Mouse (Mus musculus) MEL (cell line): ENCODE results near the gene Klhdc2. TPM values are rescaled to one million over a fixed set of nuclear protein-coding genes. Genes with fewer than 3 reads are reported as not detected.

Experiments used
- DNase-seq: peaks from one replicate; pipeline ENCODE4 v3.0.0; 2011; ENCODE audit warnings: low read depth, low spot score
- H3K27ac ChIP-seq: 2 replicates; pipeline ENCODE4 v1.5.1; 2012; ENCODE audit warnings: low read depth, mild to moderate bottlenecking, control low read depth, low read length, moderate library complexity; ENCODE audit not compliant: control insufficient read depth
- H3K27me3 ChIP-seq, 2 experiments: fragments of 150-350 bp in 1 of 2; sonication (generic) in 1 of 2; 2 replicates each; pipeline ENCODE4 v1.6.1; 2012; ENCODE audit warnings: low read length in 2 of 2, mild to moderate bottlenecking in 2 of 2, improper control_type of control experiment in 1 of 2, moderate library complexity in 1 of 2; ENCODE audit not compliant: insufficient read depth in 2 of 2, control insufficient read depth in 1 of 2
- H3K36me3 ChIP-seq, 2 experiments: 2 replicates each; pipeline ENCODE4 v1.6.1; 2012 to 2014; ENCODE audit warnings: low read length in 2 of 2, improper control_type of control experiment in 1 of 2, inconsistent platforms in 1 of 2, mild to moderate bottlenecking in 1 of 2; ENCODE audit not compliant: insufficient read depth in 2 of 2, control insufficient read depth in 1 of 2
- H3K4me1 ChIP-seq, 2 experiments: fragments of 150-350 bp in 1 of 2; sonication (generic) in 1 of 2; 2 replicates each; pipeline ENCODE4 v1.6.1; 2012; ENCODE audit warnings: low read length in 2 of 2, improper control_type of control experiment in 1 of 2, mild to moderate bottlenecking in 1 of 2; ENCODE audit not compliant: insufficient read depth in 2 of 2, control insufficient read depth in 1 of 2
- H3K4me3 ChIP-seq, 2 experiments: fragments of 150-350 bp in 1 of 2; sonication (generic) in 1 of 2; 2 replicates each; pipeline ENCODE4 v1.5.1; 2012; ENCODE audit warnings: low read depth in 2 of 2, low read length in 2 of 2, mild to moderate bottlenecking in 2 of 2, moderate library complexity in 2 of 2, control low read depth in 1 of 2, improper control_type of control experiment in 1 of 2; ENCODE audit not compliant: control insufficient read depth in 1 of 2, insufficient read depth in 1 of 2
- H3K79me2 ChIP-seq: 2 replicates; pipeline ENCODE4 v1.6.1; 2012; ENCODE audit warnings: mild to moderate bottlenecking, low read length, moderate library complexity; ENCODE audit not compliant: control insufficient read depth, poor library complexity, insufficient read depth
- H3K9ac ChIP-seq: 2 replicates; pipeline ENCODE4 v1.6.1; 2012; ENCODE audit warnings: low read depth, mild to moderate bottlenecking, control low read depth, low read length, moderate library complexity; ENCODE audit not compliant: control insufficient read depth, poor library complexity, severe bottlenecking
- H3K9me3 ChIP-seq: fragments of 150-350 bp; sonication (generic); replicated peaks from 2 replicates; pipeline ENCODE4 v1.6.1; 2012; ENCODE audit warnings: mild to moderate bottlenecking, low read length, improper control_type of control experiment, moderate library complexity; ENCODE audit not compliant: insufficient read depth
- BHLHE40 ChIP-seq: IDR thresholded peaks from 2 replicates; pipeline ENCODE4 v1.6.1; 2012; ENCODE audit warnings: low read depth, mild to moderate bottlenecking, inconsistent platforms, low read length, improper control_type of control experiment, borderline replicate concordance
- CHD2 ChIP-seq: IDR thresholded peaks from 2 replicates; pipeline ENCODE4 v1.6.1; 2011; ENCODE audit warnings: low read length, improper control_type of control experiment
- CTCF ChIP-seq, 3 experiments: IDR thresholded peaks in 2 of 3; conservative IDR thresholded peaks in 1 of 3; 2 replicates each; pipeline ENCODE4 v1.5.1; 2011 to 2012; ENCODE audit warnings: low read length in 3 of 3, low read depth in 2 of 3, mild to moderate bottlenecking in 2 of 3, improper control_type of control experiment in 1 of 3, inconsistent platforms in 1 of 3, mixed read lengths in 1 of 3, moderate library complexity in 1 of 3; ENCODE audit not compliant: control insufficient read depth in 1 of 3, insufficient read depth in 1 of 3, poor library complexity in 1 of 3, severe bottlenecking in 1 of 3
- ELF1 ChIP-seq: IDR thresholded peaks from 2 replicates; pipeline ENCODE4 v1.6.1; 2014; ENCODE audit warnings: low read depth, mild to moderate bottlenecking, inconsistent platforms, low read length, improper control_type of control experiment, moderate library complexity
- MAX ChIP-seq: IDR thresholded peaks from 2 replicates; pipeline ENCODE4 v1.6.1; 2011; ENCODE audit warnings: low read length, improper control_type of control experiment
- MYB ChIP-seq: IDR thresholded peaks from 2 replicates; pipeline ENCODE4 v1.6.1; 2011; ENCODE audit warnings: mild to moderate bottlenecking, low read depth, low read length, improper control_type of control experiment
- POLR2AphosphoS5 ChIP-seq: IDR thresholded peaks from 2 replicates; pipeline ENCODE4 v1.6.1; 2012; ENCODE audit warnings: low read depth, borderline replicate concordance, mild to moderate bottlenecking, inconsistent platforms, low read length, moderate library complexity, mixed read lengths
- RCOR1 ChIP-seq: IDR thresholded peaks from 2 replicates; pipeline ENCODE4 v1.6.1; 2012; ENCODE audit warnings: low read depth, mild to moderate bottlenecking, inconsistent platforms, low read length, improper control_type of control experiment
- TBP ChIP-seq: IDR thresholded peaks from 2 replicates; pipeline ENCODE4 v1.8.0; 2011; ENCODE audit warnings: low read depth, low read length, improper control_type of control experiment
- ZC3H11A ChIP-seq: IDR thresholded peaks from 2 replicates; pipeline ENCODE4 v1.6.1; 2012; ENCODE audit warnings: low read depth, mild to moderate bottlenecking, inconsistent platforms, low read length, improper control_type of control experiment
- polyA plus RNA-seq, 2 experiments: library from polyadenylated mRNA; stranded (reverse) in 1 of 2; unstranded in 1 of 2; fragments of >175 nt in 1 of 2; fragments of >200 nt in 1 of 2; gene quantifications; 2 replicates each; pipeline versions ENCODE4 v1.2.1 to v1.2.4; 2012; ENCODE audit warnings: low replicate concordance in 2 of 2, low read depth in 1 of 2; ENCODE audit not compliant: insufficient read length in 2 of 2, insufficient read depth in 1 of 2, missing spikeins in 1 of 2
- total RNA-seq: library from RNA; depleted of rRNA; stranded (reverse); fragments of 300-350 nt; gene quantifications from 2 replicates; pipeline ENCODE4 v1.2.3, GENCODE M21; 2012; rRNA removed

Gene Klhdc2
- total and polyA plus RNA-seq, 3 experiments, result 48.5 to 154 (median 51.7) TPM

DNA sequence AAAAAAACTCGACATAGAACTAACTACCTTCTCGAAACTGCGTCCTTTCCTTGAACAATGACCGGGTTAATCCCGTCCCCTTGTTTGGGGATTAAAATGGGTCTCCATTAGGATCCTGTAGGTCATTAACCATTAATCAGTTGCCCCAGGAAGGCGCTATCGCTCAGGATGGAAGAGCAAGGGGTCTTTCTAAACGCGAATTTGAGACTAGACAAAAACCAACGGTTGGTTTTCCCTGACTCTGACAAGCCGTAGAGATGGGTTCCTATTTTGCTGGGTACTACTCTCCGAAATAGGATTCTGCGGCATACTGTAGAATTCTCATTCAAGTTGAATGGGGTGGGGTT lies 60.8 kb downstream of the Klhdc2 start:
- H3K4me3 ChIP-seq, result peak overlapping the region; percentile 96 to 97
- no peak for DNase-seq
- peak overlapping the region; percentile 96 for H3K9ac ChIP-seq
- H3K27ac ChIP-seq, result peak overlapping the region; percentile 69
- H3K9me3 ChIP-seq, result no peaks in the 10 kb centered on the region
- peaks cover 18% of the 10 kb centered on the region for H3K79me2 ChIP-seq
- peaks cover 5 to 11% of the 10 kb centered on the region in 2 experiments for H3K36me3 ChIP-seq
- TF ChIP-seq POLR2AphosphoS5, result no peak
- peak; percentile 66; the same call in 1 of the 2 replicates for TF ChIP-seq MYB
- TF ChIP-seq CHD2, result no peak
- TF ChIP-seq MAX, result peak; percentile 34; the same call in 1 of the 2 replicates
- no peak for TF ChIP-seq BHLHE40
- TF ChIP-seq RCOR1, result no peak
- TF ChIP-seq TBP, result peak; percentile 26
- no peak for TF ChIP-seq ELF1
- TF ChIP-seq ZC3H11A, result no peak
- TF ChIP-seq CTCF (IDR thresholded peaks at IDR 0.05 in 2 of 3, conservative IDR thresholded peaks at IDR 0.05 in 1 of 3; ENCODE audit: control insufficient read depth in 1 of 3, insufficient read depth in 1 of 3, low read depth in 2 of 3, low read length in 3 of 3, poor library complexity in 1 of 3, severe bottlenecking in 1 of 3), result peak in 1 of 3 experiments; percentile 13; a peak in 1 of 6 replicates
- no peaks in the 10 kb centered on the region for H3K27me3 ChIP-seq
- peaks cover 0 to 7% of the 10 kb centered on the region in 2 experiments; a peak in 3 of 4 replicates for H3K4me1 ChIP-seq

Other genes with a start within 250 kb of the Klhdc2 start
- gene Rps29, start 137.5 kb upstream of the Klhdc2 start, total RNA-seq, result 4,641 and 5,133 TPM in 2 replicates
- gene Rps29, start 137.5 kb upstream of the Klhdc2 start, polyA plus RNA-seq, result 1,000 to 10,000 TPM in 1 of 2 experiments, 100 to 1,000 TPM in 1; 450 to 1,410 TPM
- gene Lrr1, start 127.9 kb upstream of the Klhdc2 start, total RNA-seq, result 10.2 and 14.1 TPM in 2 replicates
- 10 to 100 TPM in 1 of 2 experiments, not detected in 1; 23.1 TPM for gene Lrr1, start 127.9 kb upstream of the Klhdc2 start, polyA plus RNA-seq
- 1,318 and 1,322 TPM in 2 replicates for gene Rpl36al, start 112.6 kb upstream of the Klhdc2 start, total RNA-seq
- gene Rpl36al, start 112.6 kb upstream of the Klhdc2 start, polyA plus RNA-seq, result 100 to 1,000 TPM in 1 of 2 experiments, not detected in 1; 696 TPM
- gene Mgat2, start 112.5 kb upstream of the Klhdc2 start, total RNA-seq, result 43.3 and 65.3 TPM in 2 replicates
- 10 to 100 TPM in 1 of 2 experiments, not detected in 1; 40.9 TPM for gene Mgat2, start 112.5 kb upstream of the Klhdc2 start, polyA plus RNA-seq
- gene Gm49383, start 99.6 kb upstream of the Klhdc2 start, total RNA-seq, result 25.2 and 27.5 TPM in 2 replicates
- gene Gm49383, start 99.6 kb upstream of the Klhdc2 start, polyA plus RNA-seq, result 10 to 100 TPM in 1 of 2 experiments, not detected in 1; 28.8 TPM
- gene Dnaaf2, start 98.3 kb upstream of the Klhdc2 start, total RNA-seq, result 7.6 and 10.1 TPM in 2 replicates
- gene Dnaaf2, start 98.3 kb upstream of the Klhdc2 start, polyA plus RNA-seq, result 1 to 10 TPM in 1 of 2 experiments, not detected in 1; 5.5 TPM
- gene Gm49384, start 92.4 kb upstream of the Klhdc2 start, total RNA-seq, result 24.1 and 26.2 TPM in 2 replicates
- 10 to 100 TPM in 1 of 2 experiments, not detected in 1; 28.5 TPM for gene Gm49384, start 92.4 kb upstream of the Klhdc2 start, polyA plus RNA-seq
- gene Pole2, start 68.5 kb upstream of the Klhdc2 start, total RNA-seq, result 14.1 and 14.4 TPM in 2 replicates
- gene Pole2, start 68.5 kb upstream of the Klhdc2 start, polyA plus RNA-seq, result 10 to 100 TPM; 18.0 to 89.5 TPM
- gene Klhdc1, start 55.5 kb upstream of the Klhdc2 start, total RNA-seq, result 0.23 and 0.26 TPM in 2 replicates
- gene Klhdc1, start 55.5 kb upstream of the Klhdc2 start, polyA plus RNA-seq, result 1 to 10 TPM in 1 of 2 experiments, not detected in 1; 1.1 TPM
- gene Nemf, start 60.5 kb downstream of the Klhdc2 start, total RNA-seq, result 32.1 and 33.4 TPM in 2 replicates
- 10 to 100 TPM in 1 of 2 experiments, not detected in 1; 30.2 TPM for gene Nemf, start 60.5 kb downstream of the Klhdc2 start, polyA plus RNA-seq
- 132 and 140 TPM in 2 replicates for gene Arf6, start 75.5 kb downstream of the Klhdc2 start, total RNA-seq
- gene Arf6, start 75.5 kb downstream of the Klhdc2 start, polyA plus RNA-seq, result 100 to 1,000 TPM; 181 to 192 TPM
- 0.69 and 1.7 TPM in 2 replicates for gene Gm9887, start 75.8 kb downstream of the Klhdc2 start, total RNA-seq
- gene Gm9887, start 75.8 kb downstream of the Klhdc2 start, polyA plus RNA-seq, result 1 to 10 TPM in 1 of 2 experiments, not detected in 1; 4.9 TPM